Mouse (Mus musculus) hindbrain, embryonic 10.5 days (tissue): ENCODE data around the gene Sox10. TPM values are rescaled to one million over a fixed set of nuclear protein-coding genes. Genes with fewer than 3 reads are reported as not detected.

Experiments
- DNase-seq: peaks from one replicate; pipeline ENCODE4 v3.0.0-alpha.2; 2017; ENCODE audit warnings: low spot score
- H3K27ac ChIP-seq: fragments of 300-500 bp; sonication (generic); 2 replicates; pipeline ENCODE4 v1.5.1; 2016; ENCODE audit warnings: mild to moderate bottlenecking, moderate library complexity
- H3K27me3 ChIP-seq: fragments of 300-500 bp; sonication (generic); 2 replicates; pipeline ENCODE4 v1.6.1; 2016; ENCODE audit warnings: mild to moderate bottlenecking; ENCODE audit not compliant: poor library complexity, insufficient read depth, severe bottlenecking
- H3K36me3 ChIP-seq: fragments of 300-500 bp; sonication (generic); 2 replicates; pipeline ENCODE4 v1.6.1; 2016; ENCODE audit warnings: mild to moderate bottlenecking, moderate library complexity
- H3K4me1 ChIP-seq: fragments of 300-500 bp; sonication (generic); replicated peaks from 2 replicates; pipeline ENCODE4 v1.6.1; 2016; ENCODE audit warnings: mild to moderate bottlenecking
- H3K4me3 ChIP-seq: fragments of 300-500 bp; sonication (generic); 2 replicates; pipeline ENCODE4 v1.5.1; 2016; ENCODE audit warnings: mild to moderate bottlenecking, moderate library complexity
- H3K9me3 ChIP-seq: fragments of 300-500 bp; sonication (generic); 2 replicates; pipeline ENCODE4 v1.6.1; 2016; ENCODE audit warnings: mild to moderate bottlenecking, moderate library complexity
- WGBS: fragments of 180-500 bp; shearing (Covaris S2); methylation state at CpG from one replicate; pipeline ENCODE4 v1.1.7; 2016; 5-methylcytosine and 5-hydroxymethylcytosine counted together
- polyA plus RNA-seq: library from polyadenylated mRNA; unstranded; fragments of >200 nt; fragmentation: Nextera tagmentation; extraction: Ambion mirVana; gene quantifications from 2 replicates; pipeline ENCODE4 v1.2.1, GENCODE M21; 2016

Gene Sox10
- 9.2 and 28.1 TPM in 2 replicates for polyA plus RNA-seq

- Histone ChIP-seq H3K36me3 (no peaks in the 10 kb centered on the region), H3K4me1 (peaks cover 78% of the 10 kb centered on the region), H3K9me3 (no peaks in the 10 kb centered on the region), H3K27me3 (peaks cover 83% of the 10 kb centered on the region), H3K4me3 (peak within 1 kb of the TSS; percentile 48), H3K27ac (peak within 1 kb of the TSS; percentile 81)
- DNase-seq, result peak; percentile 19
- WGBS, result 43% methylated on average over 5 of the region's 5 CpGs
Measured at GRCm38 (mm10) chr15:79165140-79165539, at the start of gene Sox10. Gene Sox10, minus strand, starts transcription at chr15:79165240.

- Histone ChIP-seq H3K4me1 (peaks cover 39% of the 10 kb centered on the region), H3K27me3 (peaks cover 10% of the 10 kb centered on the region; the same call in 1 of the 2 replicates), H3K36me3 (no peaks in the 10 kb centered on the region), H3K4me3 (no peak overlapping the region), H3K27ac (peak overlapping the region; percentile 82), H3K9me3 (no peaks in the 10 kb centered on the region)
- 80% methylated on average over 6 of the region's 6 CpGs for WGBS
- no peak for DNase-seq
Measured at GRCm38 (mm10) chr15:79213591-79213990, 48.6 kb upstream of the Sox10 start.

DNA sequence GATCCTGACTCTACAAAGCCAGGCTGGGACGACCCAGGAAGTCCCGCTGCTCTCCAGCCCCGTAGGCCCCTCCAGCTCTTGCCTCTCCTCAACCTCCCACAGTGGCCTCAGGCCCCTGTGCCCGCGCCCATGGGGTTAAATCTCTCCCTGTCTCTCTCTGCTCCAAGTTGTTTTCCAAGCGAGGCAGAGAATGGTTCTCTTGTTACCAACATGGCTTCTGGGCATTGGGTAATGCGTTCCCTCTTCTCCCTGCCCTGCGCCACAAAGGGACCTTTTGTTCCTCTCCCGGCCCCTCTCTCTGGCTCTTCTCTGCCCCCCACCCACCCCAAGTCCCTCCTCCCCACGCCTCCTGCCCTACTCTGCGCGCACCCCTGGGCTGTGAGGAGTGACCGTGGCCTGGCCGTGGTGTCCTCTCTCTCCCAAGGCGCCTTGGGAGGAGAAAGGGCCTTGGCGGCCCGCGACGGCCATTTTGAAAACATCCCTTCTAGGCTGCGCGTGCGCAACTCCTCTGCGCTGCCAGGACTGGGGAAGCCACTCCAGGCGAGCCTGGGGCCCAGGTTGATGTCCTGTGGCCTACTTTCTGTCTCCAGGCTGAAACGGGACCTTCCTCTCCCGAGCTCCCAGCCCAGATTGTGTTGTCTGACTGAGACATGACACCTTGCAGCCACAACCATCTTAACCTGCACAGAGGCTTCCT is 47.9 kb upstream of the Sox10 start:
- DNase-seq, result peak; percentile 38
- Histone ChIP-seq H3K27me3 (peaks cover 10% of the 10 kb centered on the region; the same call in 1 of the 2 replicates), H3K9me3 (no peaks in the 10 kb centered on the region), H3K4me3 (no peak overlapping the region), H3K36me3 (no peaks in the 10 kb centered on the region), H3K27ac (peak overlapping the region; percentile 82), H3K4me1 (peaks cover 43% of the 10 kb centered on the region)
- 83% methylated on average over 26 of the region's 26 CpGs for WGBS

DNA sequence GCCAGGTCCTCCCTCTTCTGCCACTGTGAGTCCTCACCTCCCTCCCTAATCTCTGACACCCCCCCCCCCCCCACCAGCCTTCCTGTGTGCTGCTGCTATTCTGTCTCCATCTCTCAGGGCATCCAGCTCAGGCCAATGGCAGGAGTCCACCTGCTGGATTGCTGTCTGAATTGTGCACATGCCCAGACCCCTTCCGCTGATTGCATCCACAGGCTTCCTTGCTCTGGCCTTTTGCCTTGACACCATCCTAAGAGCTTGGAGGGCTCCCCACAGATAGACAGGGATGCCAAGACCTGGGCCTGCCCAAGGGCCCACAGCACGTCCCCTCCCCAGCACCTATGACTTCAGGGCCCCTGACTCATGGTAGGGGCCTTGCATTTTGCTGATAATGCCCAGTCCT is 45.3 kb upstream of the Sox10 start:
- Histone ChIP-seq H3K4me1 (peaks cover 51% of the 10 kb centered on the region), H3K4me3 (no peak overlapping the region), H3K36me3 (no peaks in the 10 kb centered on the region), H3K9me3 (no peaks in the 10 kb centered on the region), H3K27me3 (peaks cover 10% of the 10 kb centered on the region; the same call in 1 of the 2 replicates), H3K27ac (peak overlapping the region; percentile 60)
- 79% methylated on average over 2 of the region's 2 CpGs for WGBS
- no peak for DNase-seq

GRCm38 (mm10) chr15:79208758-79209439 is 43.9 kb upstream of the Sox10 start:
- no peaks in the 10 kb centered on the region for H3K9me3 ChIP-seq
- no peak overlapping the region for H3K4me3 ChIP-seq
- 0 out of 2 replicates have a peak, but pooled peaks cover 5% of the 10 kb centered on the region for H3K27me3 ChIP-seq
- H3K4me1 ChIP-seq, result peaks cover 47% of the 10 kb centered on the region
- WGBS, result 84% methylated on average over 27 of the region's 27 CpGs
- H3K36me3 ChIP-seq, result no peaks in the 10 kb centered on the region
- peak overlapping the region; percentile 46 for H3K27ac ChIP-seq
- no peak for DNase-seq

DNA sequence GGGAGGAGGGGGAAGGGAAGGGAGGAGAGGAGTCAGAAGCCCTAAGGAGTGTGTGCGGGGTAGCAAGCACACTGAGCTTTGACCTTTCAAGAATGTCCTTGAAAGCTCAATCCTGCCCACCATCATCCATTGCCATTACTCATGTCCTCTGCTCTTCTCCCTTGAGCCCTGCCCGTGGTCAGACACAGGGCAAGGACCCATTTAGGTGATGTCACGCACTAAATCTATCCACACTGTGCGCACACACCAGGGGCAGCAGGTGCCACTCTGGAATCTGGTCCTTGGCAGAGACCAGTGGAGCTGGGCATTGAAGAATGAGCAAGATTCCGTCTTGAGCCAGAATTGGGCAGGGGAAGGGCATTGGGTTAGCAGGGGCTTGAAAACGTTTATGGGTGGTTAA is 43.2 kb upstream of the Sox10 start:
- Histone ChIP-seq H3K27me3 (0 out of 2 replicates have a peak, but pooled peaks cover 5% of the 10 kb centered on the region), H3K27ac (peak overlapping the region; percentile 40; the same call in 1 of the 2 replicates), H3K9me3 (no peaks in the 10 kb centered on the region), H3K4me3 (no peak overlapping the region), H3K4me1 (peaks cover 42% of the 10 kb centered on the region), H3K36me3 (no peaks in the 10 kb centered on the region)
- WGBS, result 85% methylated on average over 6 of the region's 6 CpGs
- no peak for DNase-seq

GRCm38 (mm10) chr15:79202575-79202974 is 37.5 kb upstream of the Sox10 start:
- Histone ChIP-seq H3K27ac (peak overlapping the region; percentile 90), H3K4me3 (peak overlapping the region; percentile 13; the same call in 1 of the 2 replicates), H3K9me3 (no peaks in the 10 kb centered on the region), H3K4me1 (peaks cover 39% of the 10 kb centered on the region), H3K27me3 (peaks cover 10% of the 10 kb centered on the region; the same call in 1 of the 2 replicates), H3K36me3 (no peaks in the 10 kb centered on the region)
- WGBS, result 47% methylated on average over 10 of the region's 10 CpGs
- no peak for DNase-seq

DNA sequence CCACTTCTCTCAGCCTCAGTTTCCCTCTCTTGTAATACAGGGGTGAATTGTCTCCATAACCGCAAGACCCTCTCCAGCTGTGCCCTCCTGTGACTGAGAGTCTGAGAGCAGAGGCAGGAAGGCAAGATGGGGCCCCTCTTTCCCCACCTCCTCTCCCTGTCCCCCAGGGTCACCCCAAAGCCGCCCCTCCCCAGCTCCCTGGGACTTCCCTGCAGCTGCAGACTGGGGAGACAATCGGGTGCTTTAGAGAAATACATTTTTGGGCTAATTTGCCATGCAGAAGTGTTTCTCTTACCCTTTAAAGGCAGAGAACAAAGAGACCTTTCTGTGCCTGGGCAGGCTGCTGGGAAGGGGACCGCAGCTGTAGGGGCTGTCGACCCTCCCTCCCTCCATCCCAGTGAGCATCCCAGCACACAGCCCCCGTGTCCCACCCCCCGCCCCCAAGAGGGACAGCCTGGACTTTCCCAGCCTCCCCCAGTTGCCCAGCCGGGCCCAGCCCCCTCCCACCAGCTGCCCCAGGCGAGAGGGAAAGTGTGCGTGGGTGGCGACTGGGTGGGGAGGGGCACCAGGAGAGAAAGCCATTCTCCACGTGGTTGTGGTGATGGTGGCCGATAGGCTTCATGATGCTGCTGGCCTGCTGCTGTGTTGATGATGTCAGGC is 36.6 kb upstream of the Sox10 start:
- Histone ChIP-seq H3K27me3 (peaks cover 10% of the 10 kb centered on the region; the same call in 1 of the 2 replicates), H3K4me3 (peak overlapping the region; percentile 30), H3K27ac (peak overlapping the region; percentile 90), H3K4me1 (peaks cover 36% of the 10 kb centered on the region), H3K9me3 (no peaks in the 10 kb centered on the region), H3K36me3 (no peaks in the 10 kb centered on the region)
- WGBS, result 17% methylated on average over 13 of the region's 13 CpGs
- peak; percentile 68 for DNase-seq

GRCm38 (mm10) chr15:79199390-79199976 is 34.4 kb upstream of the Sox10 start:
- Histone ChIP-seq H3K4me1 (peaks cover 57% of the 10 kb centered on the region), H3K9me3 (no peaks in the 10 kb centered on the region), H3K27ac (peak overlapping the region; percentile 45; the same call in 1 of the 2 replicates), H3K36me3 (no peaks in the 10 kb centered on the region), H3K4me3 (no peak overlapping the region), H3K27me3 (peaks cover 15% of the 10 kb centered on the region; the same call in 1 of the 2 replicates)
- DNase-seq, result no peak
- WGBS, result 93% methylated on average over 12 of the region's 12 CpGs

DNA sequence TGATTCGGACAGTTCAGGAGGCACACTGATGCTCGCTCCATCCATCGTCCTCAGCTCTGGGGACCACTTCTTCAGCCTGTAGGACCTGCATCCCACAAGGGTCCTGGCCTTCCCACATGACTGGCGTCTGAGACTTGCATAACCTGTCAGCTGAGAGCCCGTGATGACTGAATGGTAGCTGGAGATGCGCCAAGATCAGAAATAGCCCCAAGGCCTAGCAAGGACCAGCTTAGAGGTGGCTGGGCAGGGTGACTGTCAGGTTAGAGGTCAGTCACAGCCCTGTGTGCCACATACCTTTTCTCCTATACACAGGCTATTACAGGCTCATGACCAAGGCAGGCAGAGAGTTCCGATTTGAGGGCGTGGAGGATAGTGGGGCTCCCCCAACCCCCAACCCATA is 30.5 kb upstream of the Sox10 start:
- no peak overlapping the region for H3K4me3 ChIP-seq
- H3K9me3 ChIP-seq, result peaks cover 3% of the 10 kb centered on the region; the same call in 1 of the 2 replicates
- H3K4me1 ChIP-seq, result peaks cover 53% of the 10 kb centered on the region
- WGBS, result 89% methylated on average over 8 of the region's 8 CpGs
- H3K27me3 ChIP-seq, result peaks cover 18% of the 10 kb centered on the region
- no peak for DNase-seq
- 0 out of 2 replicates have a peak overlapping the region, but pooled peaks have one; percentile 9 for H3K27ac ChIP-seq
- H3K36me3 ChIP-seq, result no peaks in the 10 kb centered on the region

GRCm38 (mm10) chr15:79194946-79195345 is 29.9 kb upstream of the Sox10 start:
- peak; percentile 49 for DNase-seq
- Histone ChIP-seq H3K4me1 (peaks cover 52% of the 10 kb centered on the region), H3K27ac (0 out of 2 replicates have a peak overlapping the region, but pooled peaks have one; percentile 9), H3K27me3 (peaks cover 18% of the 10 kb centered on the region), H3K36me3 (no peaks in the 10 kb centered on the region), H3K4me3 (no peak overlapping the region), H3K9me3 (peaks cover 3% of the 10 kb centered on the region; the same call in 1 of the 2 replicates)
- WGBS, result 61% methylated on average over 2 of the region's 2 CpGs

GRCm38 (mm10) chr15:79194048-79194447 is 29.0 kb upstream of the Sox10 start:
- Histone ChIP-seq H3K27ac (peak overlapping the region; percentile 89), H3K4me1 (peaks cover 52% of the 10 kb centered on the region), H3K27me3 (peaks cover 18% of the 10 kb centered on the region), H3K4me3 (no peak overlapping the region), H3K36me3 (no peaks in the 10 kb centered on the region), H3K9me3 (peaks cover 3% of the 10 kb centered on the region; the same call in 1 of the 2 replicates)
- no peak for DNase-seq
- WGBS, result 83% methylated on average over 9 of the region's 9 CpGs
